Mouse (Mus musculus): ENCODE results near the gene Pknox1.

GRCm38 (mm10) chr17:31594590-31594989, 30.1 kb downstream of the Pknox1 start:
- no peak for TF ChIP-seq CTCF (IDR thresholded peaks at IDR 0.05; ENCODE audit: control insufficient read depth, insufficient read depth, low read length)
- no peak for TF ChIP-seq POLR2A (IDR thresholded peaks at IDR 0.05; ENCODE audit: borderline replicate concordance, control insufficient read depth, low read depth, low read length)

Measured in bone marrow, adult 2 months (tissue).